Mouse (Mus musculus): ENCODE data around the gene Ssbp2. TPM values are rescaled to one million over a fixed set of nuclear protein-coding genes. Genes with fewer than 3 reads are reported as not detected.

The Ssbp2 gene
- total and polyA plus RNA-seq, 3 experiments: 12.6 to 38.4 TPM; not detected in 1

DNA sequence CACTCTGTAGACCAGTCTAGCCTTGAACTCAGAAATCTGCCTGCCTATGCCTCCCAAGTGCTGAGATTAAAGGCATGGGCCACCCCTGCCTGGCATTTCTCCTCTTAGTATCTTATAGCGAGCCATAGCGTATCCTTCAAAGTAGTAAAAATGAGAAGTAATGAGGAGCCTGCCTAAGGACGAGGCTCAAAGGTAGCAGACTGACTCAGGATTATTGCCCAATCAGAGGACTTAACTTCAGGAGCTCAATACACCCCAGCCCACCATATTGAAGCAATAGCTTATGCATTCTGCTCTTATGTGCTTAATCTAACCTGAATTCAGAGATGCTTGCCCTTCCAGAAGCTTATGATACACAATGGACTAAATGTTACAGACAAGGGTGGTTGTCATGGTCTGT lies 7.8 kb upstream of the Ssbp2 start:
- TF ChIP-seq NELFE (IDR thresholded peaks at IDR 0.05; ENCODE audit: low read depth, low read length) (no peak), USF1 (IDR thresholded peaks at IDR 0.05; ENCODE audit: low read depth, low read length) (no peak), TAL1 (IDR thresholded peaks at IDR 0.05; ENCODE audit: low read length) (no peak), TBP (IDR thresholded peaks at IDR 0.05; ENCODE audit: low read depth, low read length) (no peak), MAZ (IDR thresholded peaks at IDR 0.05; ENCODE audit: low read depth, low read length) (no peak), NRF1 (IDR thresholded peaks at IDR 0.05; ENCODE audit: insufficient read depth, low read depth, low read length, poor library complexity, severe bottlenecking) (no peak), SIN3A (IDR thresholded peaks at IDR 0.05; ENCODE audit: low read length) (no peak), ZKSCAN1 (IDR thresholded peaks at IDR 0.05; ENCODE audit: low read depth, low read length) (no peak)
- Histone ChIP-seq H3K79me2 (ENCODE audit: control insufficient read depth, insufficient read depth, low read length, poor library complexity) (no peaks in the 10 kb centered on the region), H3K4me3 (ENCODE audit: control insufficient read depth in 1 of 2, insufficient read depth in 1 of 2, low read depth in 2 of 2, low read length in 2 of 2) (no peak overlapping the region), H3K27ac (ENCODE audit: control insufficient read depth, low read depth, low read length) (no peak overlapping the region), H3K27me3 (ENCODE audit: control insufficient read depth in 1 of 2, insufficient read depth in 2 of 2, low read length in 2 of 2) (no peaks in the 10 kb centered on the region), H3K36me3 (ENCODE audit: control insufficient read depth in 1 of 2, insufficient read depth in 2 of 2, low read length in 2 of 2) (peaks cover 0 to 22% of the 10 kb centered on the region in 2 experiments; a peak in 2 of 4 replicates), H3K9ac (ENCODE audit: control insufficient read depth, low read depth, low read length, poor library complexity, severe bottlenecking) (no peak overlapping the region), H3K4me1 (ENCODE audit: control insufficient read depth in 1 of 2, insufficient read depth in 2 of 2, low read length in 2 of 2) (peaks cover 13 to 16% of the 10 kb centered on the region in 2 experiments), H3K9me3 (replicated peaks; ENCODE audit: insufficient read depth, low read length) (no peaks in the 10 kb centered on the region)
- DNase-seq (ENCODE audit: low read depth, low spot score): peak; percentile 35

DNA sequence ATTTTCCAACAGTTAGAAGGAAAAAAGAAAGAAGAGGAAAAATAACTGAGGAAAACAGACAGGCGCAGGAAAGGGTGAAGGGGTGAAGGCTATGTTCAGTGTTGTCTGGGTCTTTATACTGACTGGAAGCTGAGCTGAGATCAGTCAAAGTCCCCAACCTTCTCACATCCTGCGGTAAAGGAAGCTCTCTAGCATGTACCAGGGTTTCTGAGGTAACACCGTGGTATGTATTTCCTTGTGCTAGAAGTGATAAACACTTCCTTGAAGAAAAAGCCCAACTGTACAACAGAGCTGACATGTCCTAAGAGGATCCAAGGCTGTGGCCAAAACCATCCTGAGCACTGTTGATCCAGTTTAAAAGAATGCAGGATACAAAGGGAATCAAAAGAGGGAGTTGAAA lies 6.8 kb upstream of the Ssbp2 start:
- DNase-seq (ENCODE audit: low read depth, low spot score): no peak
- H3K4me3 ChIP-seq (ENCODE audit: control insufficient read depth in 1 of 2, insufficient read depth in 1 of 2, low read depth in 2 of 2, low read length in 2 of 2): no peak overlapping the region
- peaks cover 13 to 19% of the 10 kb centered on the region in 2 experiments for H3K4me1 ChIP-seq (ENCODE audit: control insufficient read depth in 1 of 2, insufficient read depth in 2 of 2, low read length in 2 of 2)

DNA sequence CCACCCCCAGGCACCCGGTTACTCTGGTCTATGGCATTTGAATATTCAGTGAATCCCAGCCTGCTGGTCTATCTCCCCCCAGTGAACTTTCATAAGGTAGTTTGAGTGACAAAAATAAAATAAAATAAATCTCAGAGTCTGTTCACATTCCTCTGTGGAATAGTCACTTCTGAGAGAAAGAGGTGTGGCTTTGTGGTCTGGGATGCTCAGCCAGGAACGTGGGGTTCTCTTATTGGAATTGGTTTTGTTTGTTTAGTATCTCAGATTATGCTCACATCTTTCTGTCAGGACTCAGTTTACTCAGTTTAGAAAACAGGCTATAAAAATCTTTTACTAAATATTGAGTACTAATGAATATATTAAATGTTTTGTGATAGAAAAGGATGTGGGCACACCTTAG lies 4.0 kb upstream of the Ssbp2 start:
- TF ChIP-seq MAFK (IDR thresholded peaks at IDR 0.05; ENCODE audit: borderline replicate concordance, low read depth, low read length) (no peak), HCFC1 (IDR thresholded peaks at IDR 0.05; ENCODE audit: low read depth, low read length) (no peak), MAZ (IDR thresholded peaks at IDR 0.05; ENCODE audit: low read depth, low read length) (no peak), ZMIZ1 (IDR thresholded peaks at IDR 0.05; ENCODE audit: low read depth, low read length) (no peak), NELFE (IDR thresholded peaks at IDR 0.05; ENCODE audit: low read depth, low read length) (no peak), RAD21 (IDR thresholded peaks at IDR 0.05; ENCODE audit: low read depth, low read length) (no peak), MXI1 (IDR thresholded peaks at IDR 0.05; ENCODE audit: low read depth, low read length) (no peak)
- no peaks in the 10 kb centered on the region for H3K9me3 ChIP-seq (replicated peaks; ENCODE audit: insufficient read depth, low read length)
- no peak overlapping the region for H3K4me3 ChIP-seq (ENCODE audit: control insufficient read depth in 1 of 2, insufficient read depth in 1 of 2, low read depth in 2 of 2, low read length in 2 of 2)
- DNase-seq (ENCODE audit: low read depth, low spot score): no peak
- H3K27ac ChIP-seq (ENCODE audit: control insufficient read depth, low read depth, low read length): no peak overlapping the region
- H3K4me1 ChIP-seq (ENCODE audit: control insufficient read depth in 1 of 2, insufficient read depth in 2 of 2, low read length in 2 of 2): peaks cover 18 to 22% of the 10 kb centered on the region in 2 experiments
- peaks cover 0 to 37% of the 10 kb centered on the region in 2 experiments; a peak in 2 of 4 replicates for H3K36me3 ChIP-seq (ENCODE audit: control insufficient read depth in 1 of 2, insufficient read depth in 2 of 2, low read length in 2 of 2)
- no peaks in the 10 kb centered on the region for H3K27me3 ChIP-seq (ENCODE audit: control insufficient read depth in 1 of 2, insufficient read depth in 2 of 2, low read length in 2 of 2)
- H3K9ac ChIP-seq (ENCODE audit: control insufficient read depth, low read depth, low read length, poor library complexity, severe bottlenecking): no peak overlapping the region
- peaks cover 5% of the 10 kb centered on the region; the same call in 1 of the 2 replicates for H3K79me2 ChIP-seq (ENCODE audit: control insufficient read depth, insufficient read depth, low read length, poor library complexity)

More for the DNA sequence above, 6.8 kb upstream of the Ssbp2 start:
- no peak for TF ChIP-seq NELFE (IDR thresholded peaks at IDR 0.05; ENCODE audit: low read depth, low read length)
- TF ChIP-seq CTCF (IDR thresholded peaks at IDR 0.05 in 2 of 3, conservative IDR thresholded peaks at IDR 0.05 in 1 of 3; ENCODE audit: control insufficient read depth in 1 of 3, insufficient read depth in 1 of 3, low read depth in 2 of 3, low read length in 3 of 3, poor library complexity in 1 of 3, severe bottlenecking in 1 of 3): no peak
- no peak for TF ChIP-seq USF1 (IDR thresholded peaks at IDR 0.05; ENCODE audit: low read depth, low read length)
- TF ChIP-seq RAD21 (IDR thresholded peaks at IDR 0.05; ENCODE audit: low read depth, low read length): no peak
- no peak for TF ChIP-seq GATA1 (IDR thresholded peaks at IDR 0.05; ENCODE audit: low read depth, low read length)
- TF ChIP-seq ZMIZ1 (IDR thresholded peaks at IDR 0.05; ENCODE audit: low read depth, low read length): no peak
- no peak for TF ChIP-seq EP300 (IDR thresholded peaks at IDR 0.05; ENCODE audit: low read depth in 1 of 2, low read length in 2 of 2)
- TF ChIP-seq CHD1 (IDR thresholded peaks at IDR 0.05; ENCODE audit: low read depth, low read length): no peak
- no peak for TF ChIP-seq E2F4 (IDR thresholded peaks at IDR 0.05; ENCODE audit: borderline replicate concordance, low read depth, low read length)
- TF ChIP-seq ZKSCAN1 (IDR thresholded peaks at IDR 0.05; ENCODE audit: low read depth, low read length): no peak
- no peak for TF ChIP-seq TBP (IDR thresholded peaks at IDR 0.05; ENCODE audit: low read depth, low read length)
- no peak for TF ChIP-seq JUND (IDR thresholded peaks at IDR 0.05; ENCODE audit: low read depth, low read length)
- TF ChIP-seq SMC3 (IDR thresholded peaks at IDR 0.05; ENCODE audit: low read depth, low read length): no peak
- Histone ChIP-seq H3K27me3 (ENCODE audit: control insufficient read depth in 1 of 2, insufficient read depth in 2 of 2, low read length in 2 of 2) (no peaks in the 10 kb centered on the region), H3K27ac (ENCODE audit: control insufficient read depth, low read depth, low read length) (no peak overlapping the region), H3K79me2 (ENCODE audit: control insufficient read depth, insufficient read depth, low read length, poor library complexity) (no peaks in the 10 kb centered on the region), H3K9me3 (replicated peaks; ENCODE audit: insufficient read depth, low read length) (no peaks in the 10 kb centered on the region), H3K36me3 (ENCODE audit: control insufficient read depth in 1 of 2, insufficient read depth in 2 of 2, low read length in 2 of 2) (peaks cover 0 to 27% of the 10 kb centered on the region in 2 experiments; a peak in 2 of 4 replicates), H3K9ac (ENCODE audit: control insufficient read depth, low read depth, low read length, poor library complexity, severe bottlenecking) (no peak overlapping the region)

Data from MEL (cell line).